Comparison of ENCODE assay signal across 10 mouse cellular contexts in the genomic region with DNA sequence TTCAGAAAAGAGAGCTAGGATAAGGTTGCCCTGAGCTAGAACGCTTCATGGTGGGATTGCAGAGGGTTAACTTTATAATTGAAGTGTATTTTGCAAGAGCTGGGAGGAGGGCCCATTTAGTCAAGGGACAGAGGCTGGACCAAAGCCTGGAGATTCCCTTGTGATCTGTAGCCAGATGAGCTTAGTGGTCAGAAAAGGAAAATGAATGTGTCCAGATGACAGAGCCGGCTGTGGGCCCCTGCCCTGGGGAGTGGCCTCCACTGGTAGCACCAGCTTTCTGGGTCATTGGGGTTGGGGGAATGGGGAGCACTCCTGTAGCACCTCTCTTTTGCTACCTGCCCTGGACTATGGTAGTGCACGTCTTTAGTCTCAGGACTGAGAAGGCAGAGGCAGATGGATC. TPM values are rescaled to one million over a fixed set of nuclear protein-coding genes. Genes with fewer than 3 reads are reported as not detected.
A peak's percentile ranks its signal among the peaks of the same experiment; 100 is the strongest.
DNase-seq lines count a peak whose midpoint lies in the region; ATAC-seq and TF ChIP-seq lines count a peak whose summit lies in the region.
"Had no signal": no experiment of that assay in that cellular context is flagged by ENCODE, and none has a peak within 500 bp of the region (broad histone marks: within the 10 kb centered on the region; RNA-seq: fewer than 3 reads in every experiment).

No protein-coding gene starts in this region.

- no peak for TF ChIP-seq CTCF in stomach, postnatal 0 days (IDR thresholded peaks at IDR 0.05; ENCODE audit: low read depth)

- H3K4me3 ChIP-seq in brown adipose tissue, adult 24 weeks (ENCODE audit: insufficient read depth, low read depth, low read length), result no peak overlapping the region
- H3K4me3 ChIP-seq in stomach, postnatal 0 days (ENCODE audit: low read depth, low read length), result no peak overlapping the region
- H3K4me3 ChIP-seq: limb, embryonic 13.5 days had no signal

- no peaks in the 10 kb centered on the region for H3K27me3 ChIP-seq in stomach, postnatal 0 days (ENCODE audit: control insufficient read depth, insufficient read depth, low read length)
- H3K27me3 ChIP-seq: limb, embryonic 13.5 days had no signal

- no peaks in the 10 kb centered on the region for H3K9me3 ChIP-seq in stomach, postnatal 0 days (ENCODE audit: control insufficient read depth, low read length)
- H3K9me3 ChIP-seq: limb, embryonic 13.5 days had no signal

- peaks cover 2% of the 10 kb centered on the region; the same call in 1 of the 2 replicates for H3K4me1 ChIP-seq in brown adipose tissue, adult 24 weeks (ENCODE audit: control insufficient read depth, insufficient read depth, insufficient read length, low read length)
- no peaks in the 10 kb centered on the region for H3K4me1 ChIP-seq in stomach, postnatal 0 days (replicated peaks; ENCODE audit: control insufficient read depth, insufficient read depth)
- H3K4me1 ChIP-seq: limb, embryonic 13.5 days had no signal

- peak; percentile 61; the same call in 1 of the 2 replicates for ATAC-seq in stomach, postnatal 0 days (ENCODE audit: low FRiP score, low TSS enrichment)
- ATAC-seq: midbrain, embryonic 16.5 days had no signal

- no peak overlapping the region for H3K9ac ChIP-seq in stomach, postnatal 0 days (ENCODE audit: low read length)
- H3K9ac ChIP-seq: limb, embryonic 13.5 days had no signal

- peak; percentile 17 for DNase-seq in ovary, postnatal 10 days (ENCODE audit: low spot score)
- DNase-seq in ovary, adult 18-20 months (ENCODE audit: low spot score), result no peak
- peak; percentile 43 for DNase-seq in heart, postnatal 25 days (ENCODE audit: low spot score)
- DNase-seq in stomach, postnatal 0 days (ENCODE audit: low spot score), result no peak
- no peak for DNase-seq in thymus, postnatal 4 days
- no peak for DNase-seq in left cerebral cortex, adult 11 months (ENCODE audit: low spot score)
- DNase-seq: kidney, adult 18-20 months had no signal

- intact Hi-C loops in heart, postnatal 25 days (cut with DNase I), result no loop called here

- WGBS in stomach, postnatal 0 days, result 45% methylated on average over 3 of the region's 3 CpGs

- 0 out of 2 replicates have a peak overlapping the region, but pooled peaks have one; percentile 22 for H3K27ac ChIP-seq in brown adipose tissue, adult 24 weeks (replicated peaks; ENCODE audit: low read depth, low read length)
- H3K27ac ChIP-seq in stomach, postnatal 0 days (replicated peaks), result peak overlapping the region; percentile 45; the same call in 1 of the 2 replicates
- H3K27ac ChIP-seq: limb, embryonic 13.5 days had no signal

- TF ChIP-seq EP300 in stomach, postnatal 0 days (optimal IDR thresholded peaks at IDR 0.05), result no peak

- H3K36me3 ChIP-seq in stomach, postnatal 0 days (ENCODE audit: control insufficient read depth, insufficient read depth, low read length), result no peaks in the 10 kb centered on the region
- H3K36me3 ChIP-seq: limb, embryonic 13.5 days had no signal

- no peak overlapping the region for H3K4me2 ChIP-seq in stomach, postnatal 0 days (replicated peaks; ENCODE audit: low read depth)
- H3K4me2 ChIP-seq: limb, embryonic 13.5 days had no signal

RNA-seq across cellular contexts. Expression of gene Il27, which starts 12.3 kb away (rescaled TPM):
- not detected in 2 replicates for polyA plus RNA-seq in brown adipose tissue, adult 24 weeks (2012; ENCODE audit: insufficient read depth, insufficient read length, missing spikeins)
- total RNA-seq in heart, postnatal 25 days (2021), result not detected
- polyA plus RNA-seq in stomach, postnatal 0 days (2015; fragmentation: Nextera tagmentation; extraction: Ambion mirVana), result 0.10 and 0.13 TPM in 2 replicates
- polyA plus RNA-seq: limb, embryonic 13.5 days; midbrain, embryonic 16.5 days had no signal

RNA-seq across cellular contexts. Expression of gene Cln3, which starts 21.4 kb away (rescaled TPM):
- 16.1 and 18.9 TPM in 2 replicates for polyA plus RNA-seq in brown adipose tissue, adult 24 weeks (2012; ENCODE audit: insufficient read depth, insufficient read length, missing spikeins)
- total RNA-seq in heart, postnatal 25 days (2021), result 10 to 100 TPM; 11.3 to 13.6 TPM
- polyA plus RNA-seq in stomach, postnatal 0 days (2015; fragmentation: Nextera tagmentation; extraction: Ambion mirVana), result 17.2 and 17.7 TPM in 2 replicates

RNA-seq across cellular contexts. Expression of gene Apobr, which starts 22.3 kb away (rescaled TPM):
- polyA plus RNA-seq in brown adipose tissue, adult 24 weeks (2012; ENCODE audit: insufficient read depth, insufficient read length, missing spikeins), result 5.8 and 12.6 TPM in 2 replicates
- under 1 TPM; 0.28 to 0.86 TPM for total RNA-seq in heart, postnatal 25 days (2021)
- polyA plus RNA-seq in stomach, postnatal 0 days (2015; fragmentation: Nextera tagmentation; extraction: Ambion mirVana), result 0.46 and 0.56 TPM in 2 replicates

RNA-seq across cellular contexts. Expression of gene Nupr1, which starts 23.6 kb away (rescaled TPM):
- polyA plus RNA-seq in brown adipose tissue, adult 24 weeks (2012; ENCODE audit: insufficient read depth, insufficient read length, missing spikeins), result 89.5 and 149 TPM in 2 replicates
- 1 to 10 TPM; 7.7 to 9.4 TPM for total RNA-seq in heart, postnatal 25 days (2021)
- 140 and 182 TPM in 2 replicates for polyA plus RNA-seq in stomach, postnatal 0 days (2015; fragmentation: Nextera tagmentation; extraction: Ambion mirVana)

RNA-seq across cellular contexts. Expression of gene Eif3c, which starts 40.9 kb away (rescaled TPM):
- polyA plus RNA-seq in brown adipose tissue, adult 24 weeks (2012; ENCODE audit: insufficient read depth, insufficient read length, missing spikeins), result 108 and 123 TPM in 2 replicates
- 100 to 1,000 TPM; 130 to 139 TPM for total RNA-seq in heart, postnatal 25 days (2021)
- polyA plus RNA-seq in stomach, postnatal 0 days (2015; fragmentation: Nextera tagmentation; extraction: Ambion mirVana), result 150 and 163 TPM in 2 replicates

Comparison
In these comparisons a context has a peak if more than half of its experiments do, and no peak if none do; other contexts are left out.
1. DNase-seq: peak in ovary, postnatal 10 days (single experiment) and heart, postnatal 25 days (single experiment); none in ovary, adult 18-20 months (single experiment), stomach, postnatal 0 days (single experiment), thymus, postnatal 4 days (single experiment) and left cerebral cortex, adult 11 months (single experiment).